Mouse (Mus musculus) neural tube, embryonic 15.5 days (tissue): ENCODE data around the gene Ubald1. TPM values are rescaled to one million over a fixed set of nuclear protein-coding genes. Genes with fewer than 3 reads are reported as not detected.

Experiments used
- ATAC-seq: fragments of 200-750 bp; cut with Nextera tagmentation; 2 replicates; pipeline ENCODE4 v1.8.0; 2017; ENCODE audit warnings: mild to moderate bottlenecking, moderate TSS enrichment, moderate library complexity; ENCODE audit not compliant: low FRiP score
- H3K27ac ChIP-seq: fragments of 300-500 bp; sonication (generic); replicated peaks from 2 replicates; pipeline ENCODE4 v1.5.1; 2015; ENCODE audit warnings: mild to moderate bottlenecking, inconsistent platforms
- H3K27me3 ChIP-seq: fragments of 300-500 bp; sonication (generic); replicated peaks from 2 replicates; pipeline ENCODE4 v1.6.1; 2015; ENCODE audit warnings: inconsistent platforms
- H3K36me3 ChIP-seq: fragments of 300-500 bp; sonication (generic); 2 replicates; pipeline ENCODE4 v1.6.1; 2015; ENCODE audit warnings: inconsistent platforms
- H3K4me1 ChIP-seq: fragments of 300-500 bp; sonication (generic); 2 replicates; pipeline ENCODE4 v1.6.1; 2015; ENCODE audit warnings: inconsistent platforms
- H3K4me2 ChIP-seq: fragments of 300-500 bp; sonication (generic); 2 replicates; pipeline ENCODE4 v1.6.1; 2015; ENCODE audit warnings: inconsistent platforms, mild to moderate bottlenecking, moderate library complexity
- H3K4me3 ChIP-seq: fragments of 300-500 bp; sonication (generic); replicated peaks from 2 replicates; pipeline ENCODE4 v1.5.1; 2015; ENCODE audit warnings: mild to moderate bottlenecking, inconsistent platforms
- H3K9ac ChIP-seq: fragments of 300-500 bp; sonication (generic); replicated peaks from 2 replicates; pipeline ENCODE4 v1.6.1; 2015; ENCODE audit warnings: mild to moderate bottlenecking, inconsistent platforms
- H3K9me3 ChIP-seq: fragments of 300-500 bp; sonication (generic); replicated peaks from 2 replicates; pipeline ENCODE4 v1.6.1; 2016; ENCODE audit warnings: inconsistent platforms
- WGBS: fragments of 180-500 bp; shearing (Covaris S2); methylation state at CpG from one replicate; pipeline ENCODE4 v1.1.7; 2015; ENCODE audit warnings: mixed read lengths; 5-methylcytosine and 5-hydroxymethylcytosine counted together
- polyA plus RNA-seq: library from polyadenylated mRNA; unstranded; fragments of >200 nt; fragmentation: Nextera tagmentation; extraction: Ambion mirVana; gene quantifications from 2 replicates; pipeline ENCODE4 v1.2.1, GENCODE M21; 2015

The Ubald1 gene
- 66.0 and 66.7 TPM in 2 replicates for polyA plus RNA-seq

DNA sequence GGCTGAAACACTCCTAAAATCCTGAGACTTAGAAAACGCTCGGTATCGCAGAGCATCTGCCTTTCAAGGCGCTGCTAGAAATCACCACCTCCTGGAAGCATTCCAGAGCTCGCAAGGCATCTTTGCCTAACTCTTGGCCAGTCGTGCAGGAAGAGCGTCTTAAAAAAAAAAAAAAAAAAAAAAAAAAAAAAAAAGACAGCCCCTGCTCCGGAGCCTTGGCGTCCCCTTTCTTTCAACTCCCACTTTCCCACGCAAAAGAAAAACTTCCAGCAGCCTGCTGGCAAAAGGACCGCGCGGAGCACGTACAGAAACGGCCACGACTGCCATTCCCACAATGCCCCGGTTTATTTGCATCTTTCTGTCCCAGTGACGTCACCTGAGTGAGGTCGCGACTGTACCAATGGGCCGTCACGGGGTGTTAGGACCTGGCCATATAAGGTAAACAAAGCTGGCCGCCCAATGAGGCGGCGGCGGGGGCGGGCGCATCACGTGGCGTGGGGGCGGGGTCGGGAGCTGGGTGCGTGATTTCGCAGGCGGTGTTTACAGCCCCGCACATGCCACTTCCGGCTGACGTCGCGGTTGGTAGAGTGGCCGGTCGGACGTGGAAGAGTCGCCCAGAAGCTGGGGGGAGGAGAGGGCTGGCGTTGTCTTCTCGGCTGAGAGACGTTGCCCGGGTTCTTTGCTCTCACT lies at the start of gene Ubald1:
Gene Ubald1, minus strand, starts transcription at position 180 of the 690 bp plus-strand sequence.
- Histone ChIP-seq H3K9me3 (no peaks in the 10 kb centered on the region), H3K9ac (peak within 1 kb of the TSS; percentile 91), H3K36me3 (peaks cover 12% of the 10 kb centered on the region; the same call in 1 of the 2 replicates), H3K27me3 (no peaks in the 10 kb centered on the region), H3K4me1 (peaks cover 54% of the 10 kb centered on the region), H3K27ac (peak within 1 kb of the TSS; percentile 99), H3K4me2 (peak within 1 kb of the TSS; percentile 83), H3K4me3 (peak within 1 kb of the TSS; percentile 89)
- WGBS: under 1% methylated on average over 48 of the region's 48 CpGs
- ATAC-seq: peak; percentile 88

DNA sequence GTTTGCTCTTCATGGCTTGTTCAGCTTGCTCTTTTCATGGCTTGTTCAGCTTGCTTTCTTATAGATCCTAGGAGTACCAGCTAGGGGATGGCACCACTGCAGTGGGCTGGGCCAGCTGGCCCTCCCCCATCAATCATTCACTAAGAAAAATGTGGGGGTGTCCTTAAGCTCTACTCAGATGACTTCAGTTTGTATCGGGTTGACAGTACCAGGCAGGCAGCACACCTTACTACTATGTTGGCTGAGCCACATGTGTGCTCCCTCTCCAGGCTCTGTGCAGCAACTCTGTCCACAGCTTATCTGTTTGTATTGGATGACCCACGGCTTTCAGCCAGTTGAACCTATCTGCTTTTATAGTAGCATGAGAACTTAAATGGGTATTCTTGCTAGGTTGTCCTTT lies 48.4 kb upstream of the Ubald1 start:
- Histone ChIP-seq H3K36me3 (peaks cover 95% of the 10 kb centered on the region), H3K9me3 (no peaks in the 10 kb centered on the region), H3K4me3 (no peak overlapping the region), H3K9ac (no peak overlapping the region), H3K27me3 (no peaks in the 10 kb centered on the region), H3K4me2 (no peak overlapping the region), H3K4me1 (no peaks in the 10 kb centered on the region), H3K27ac (no peak overlapping the region)
- ATAC-seq: no peak
- WGBS: 95% methylated on average over 2 of the region's 2 CpGs

DNA sequence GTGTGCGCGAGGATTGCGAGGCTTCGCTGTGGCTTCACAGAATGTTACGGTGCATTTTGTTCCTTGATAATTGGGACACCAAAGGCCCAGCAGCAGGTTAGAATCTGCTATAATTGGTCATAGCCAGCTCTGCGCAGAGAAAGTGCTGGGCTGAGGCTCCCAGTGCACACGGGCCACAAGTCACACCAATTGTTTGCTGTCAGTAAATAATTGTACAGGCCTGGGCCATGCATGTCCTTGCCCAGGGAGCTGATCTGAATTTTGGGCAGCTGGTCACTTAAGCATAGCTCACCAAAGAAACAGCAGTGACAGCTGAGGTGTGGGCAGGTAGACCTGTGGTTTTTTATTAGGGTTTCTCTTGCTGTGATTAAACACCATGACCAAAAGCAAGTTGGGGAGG lies 47.9 kb upstream of the Ubald1 start:
- H3K4me3 ChIP-seq: no peak overlapping the region
- no peaks in the 10 kb centered on the region for H3K9me3 ChIP-seq
- 94% methylated on average over 7 of the region's 7 CpGs for WGBS
- H3K9ac ChIP-seq: no peak overlapping the region
- no peaks in the 10 kb centered on the region for H3K4me1 ChIP-seq
- H3K36me3 ChIP-seq: peaks cover 95% of the 10 kb centered on the region
- no peak overlapping the region for H3K27ac ChIP-seq
- no peak overlapping the region for H3K4me2 ChIP-seq
- no peak for ATAC-seq
- no peaks in the 10 kb centered on the region for H3K27me3 ChIP-seq

DNA sequence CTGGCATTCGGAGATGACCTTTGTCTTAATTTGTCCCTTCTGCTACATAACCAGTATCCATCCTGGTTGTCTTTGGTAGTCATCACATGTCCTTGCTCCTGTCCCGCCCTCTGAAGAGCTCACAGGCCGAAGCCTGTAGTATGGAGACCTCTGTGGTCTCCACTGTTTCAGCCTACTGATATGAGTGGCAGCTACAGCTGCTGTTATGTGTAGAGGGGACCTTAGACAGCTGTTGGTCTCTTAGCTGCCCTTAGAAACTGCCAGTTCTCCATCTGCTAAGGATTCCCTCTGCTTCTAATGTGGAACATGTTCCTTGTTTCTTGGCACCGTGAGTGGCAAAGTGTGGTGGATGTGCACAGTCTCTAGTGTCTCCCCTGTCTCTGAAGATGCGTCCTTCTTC lies 43.9 kb upstream of the Ubald1 start:
- Histone ChIP-seq H3K4me3 (no peak overlapping the region), H3K4me2 (no peak overlapping the region), H3K4me1 (no peaks in the 10 kb centered on the region), H3K36me3 (peaks cover 82% of the 10 kb centered on the region), H3K27me3 (no peaks in the 10 kb centered on the region), H3K27ac (no peak overlapping the region), H3K9me3 (no peaks in the 10 kb centered on the region), H3K9ac (no peak overlapping the region)
- no peak for ATAC-seq
- 92% methylated on average over 5 of the region's 5 CpGs for WGBS

DNA sequence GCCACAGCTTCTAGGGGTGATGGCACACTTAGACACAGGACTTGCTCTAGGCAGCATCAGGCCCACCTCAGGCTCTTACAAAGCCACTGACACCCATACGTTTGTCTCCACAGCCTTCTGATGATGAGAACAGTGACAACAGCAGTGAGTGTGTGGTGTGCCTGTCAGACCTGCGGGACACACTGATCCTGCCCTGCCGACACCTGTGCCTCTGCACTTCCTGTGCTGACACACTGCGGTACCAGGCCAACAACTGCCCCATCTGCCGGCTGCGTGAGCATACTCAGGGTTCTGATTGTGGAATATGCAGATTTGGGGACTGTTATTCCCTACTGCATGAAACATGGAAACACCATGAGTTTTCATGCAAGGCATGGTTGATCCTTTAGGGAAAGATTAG lies 42.4 kb upstream of the Ubald1 start:
- WGBS: 97% methylated on average over 6 of the region's 6 CpGs
- ATAC-seq: no peak

DNA sequence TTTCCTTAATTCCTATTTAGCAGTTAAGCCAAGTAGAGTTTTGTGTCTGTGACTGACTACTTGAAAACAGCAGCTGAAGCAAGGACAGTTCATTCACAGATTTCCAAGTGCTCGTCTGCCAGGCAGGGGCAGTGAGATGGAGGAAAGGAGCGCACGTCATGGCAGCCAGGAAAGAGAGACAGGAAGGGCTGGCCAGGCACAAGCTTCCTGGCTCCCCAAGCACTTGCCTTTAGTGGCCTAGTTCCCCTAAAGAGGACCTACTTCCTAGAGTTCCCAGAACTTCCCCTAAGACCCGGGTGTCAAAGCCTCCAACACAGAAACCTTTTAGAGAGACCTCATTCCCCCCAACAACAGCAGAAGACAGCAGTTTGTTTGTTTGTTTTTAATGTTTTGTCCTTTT lies 40.4 kb upstream of the Ubald1 start:
- Histone ChIP-seq H3K4me1 (no peaks in the 10 kb centered on the region), H3K4me2 (no peak overlapping the region), H3K9ac (no peak overlapping the region), H3K36me3 (peaks cover 75% of the 10 kb centered on the region), H3K27me3 (no peaks in the 10 kb centered on the region), H3K9me3 (no peaks in the 10 kb centered on the region), H3K27ac (no peak overlapping the region), H3K4me3 (no peak overlapping the region)
- 87% methylated on average over 4 of the region's 4 CpGs for WGBS
- no peak for ATAC-seq

More for the DNA sequence above, 42.4 kb upstream of the Ubald1 start:
- no peaks in the 10 kb centered on the region for H3K27me3 ChIP-seq
- H3K36me3 ChIP-seq: peaks cover 80% of the 10 kb centered on the region
- H3K9me3 ChIP-seq: no peaks in the 10 kb centered on the region
- H3K4me1 ChIP-seq: no peaks in the 10 kb centered on the region
- no peak overlapping the region for H3K9ac ChIP-seq
- no peak overlapping the region for H3K27ac ChIP-seq
- no peak overlapping the region for H3K4me2 ChIP-seq
- no peak overlapping the region for H3K4me3 ChIP-seq

DNA sequence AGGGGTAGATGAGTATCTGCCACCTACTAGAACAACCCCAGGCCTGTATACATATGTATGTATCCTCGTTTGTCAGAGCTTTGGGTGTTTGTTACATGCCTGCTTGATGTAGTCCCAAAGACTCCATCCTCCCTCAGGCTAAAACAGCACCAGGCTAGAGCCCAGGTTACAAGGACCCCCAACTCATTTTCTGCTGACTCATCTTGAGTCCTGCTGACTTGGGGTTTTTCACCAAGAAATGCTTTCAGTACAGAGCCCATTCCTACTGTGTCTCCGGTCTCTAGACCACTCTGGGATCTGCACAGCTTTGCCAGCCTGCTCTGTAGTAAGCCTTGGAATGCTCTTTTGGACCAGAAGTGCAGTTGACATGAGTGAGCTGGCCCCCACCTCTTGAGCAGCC lies 36.5 kb upstream of the Ubald1 start:
- Histone ChIP-seq H3K27me3 (no peaks in the 10 kb centered on the region), H3K4me2 (no peak overlapping the region), H3K4me3 (no peak overlapping the region), H3K9ac (no peak overlapping the region), H3K36me3 (peaks cover 68% of the 10 kb centered on the region), H3K4me1 (peaks cover 7% of the 10 kb centered on the region; the same call in 1 of the 2 replicates), H3K9me3 (no peaks in the 10 kb centered on the region), H3K27ac (no peak overlapping the region)
- no peak for ATAC-seq
- 91% methylated on average over 2 of the region's 2 CpGs for WGBS

DNA sequence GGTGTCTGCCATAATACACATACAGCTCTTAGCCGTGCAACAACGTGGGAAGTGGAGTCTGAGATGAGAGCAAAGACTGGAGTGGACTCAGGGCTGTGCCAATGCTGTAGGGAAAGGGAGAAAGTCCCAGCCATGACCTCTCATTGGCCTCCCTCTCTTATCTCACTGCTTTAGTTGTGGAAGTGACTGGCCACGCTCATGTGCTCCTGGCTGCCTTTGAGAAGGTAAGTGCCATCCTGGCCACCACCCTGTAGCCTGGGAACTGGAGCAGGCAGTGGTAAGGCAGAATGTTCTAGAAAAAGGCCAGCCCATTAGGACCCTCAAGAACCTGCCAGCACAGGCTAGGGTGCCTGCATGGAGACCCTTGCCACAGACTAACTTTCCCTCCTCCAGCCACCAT lies 35.8 kb upstream of the Ubald1 start:
- H3K36me3 ChIP-seq: peaks cover 75% of the 10 kb centered on the region

DNA sequence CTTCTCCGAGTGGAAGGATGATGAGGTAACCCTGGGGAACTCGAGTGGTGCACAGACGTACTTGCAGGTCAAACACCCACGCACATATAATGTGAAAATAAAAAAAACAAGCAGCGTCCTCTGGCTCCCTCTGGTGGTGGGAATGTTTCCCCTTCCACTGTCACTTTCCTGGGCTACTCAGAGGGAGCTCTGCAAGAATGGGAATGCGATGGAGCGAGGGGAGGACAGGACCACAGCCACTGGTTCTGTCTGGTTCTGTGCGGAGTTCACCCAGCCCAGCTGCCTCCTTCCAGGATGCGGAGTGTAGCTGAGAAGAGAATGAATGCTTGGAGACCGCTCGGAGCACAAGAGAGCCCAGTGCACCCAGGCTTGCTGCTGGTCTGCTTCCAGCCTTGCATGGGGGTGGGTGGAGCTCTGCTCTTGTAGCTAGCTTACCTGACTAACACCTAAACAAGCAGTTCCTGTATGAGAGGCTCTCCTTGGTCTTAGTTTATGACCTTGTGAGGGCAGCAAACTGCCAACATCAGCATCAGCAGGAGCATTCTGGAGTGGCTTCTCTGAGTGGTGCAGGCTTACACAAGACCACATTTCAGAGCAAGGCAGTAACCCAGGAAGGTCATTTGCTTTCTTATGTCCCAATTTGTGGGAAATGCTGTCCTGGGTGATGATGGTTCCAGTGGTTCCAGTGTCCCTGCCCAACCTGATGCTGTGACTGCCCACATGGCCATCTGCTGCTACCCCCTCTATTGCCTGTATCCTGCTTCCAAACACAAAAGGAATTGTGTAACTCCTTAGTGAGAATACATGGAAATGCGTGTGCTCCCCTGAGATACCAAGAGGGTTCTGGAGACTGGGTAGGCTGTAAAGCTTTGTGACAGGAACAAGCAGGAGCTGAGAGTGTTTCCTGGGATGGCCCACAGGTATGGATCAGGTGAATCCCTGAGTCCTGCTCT lies 33.9 kb upstream of the Ubald1 start:
- peaks cover 77% of the 10 kb centered on the region for H3K36me3 ChIP-seq
- H3K27ac ChIP-seq: peak overlapping the region; percentile 51; the same call in 1 of the 2 replicates
- peak; percentile 13; the same call in 1 of the 2 replicates for ATAC-seq
- peaks cover 7% of the 10 kb centered on the region; the same call in 1 of the 2 replicates for H3K4me1 ChIP-seq
- no peaks in the 10 kb centered on the region for H3K9me3 ChIP-seq
- 38% methylated on average over 12 of the region's 12 CpGs for WGBS
- no peak overlapping the region for H3K4me3 ChIP-seq
- no peaks in the 10 kb centered on the region for H3K27me3 ChIP-seq
- no peak overlapping the region for H3K9ac ChIP-seq
- no peak overlapping the region for H3K4me2 ChIP-seq

More for the DNA sequence above, 35.8 kb upstream of the Ubald1 start:
- H3K27me3 ChIP-seq: no peaks in the 10 kb centered on the region
- no peak overlapping the region for H3K9ac ChIP-seq
- ATAC-seq: no peak
- H3K9me3 ChIP-seq: no peaks in the 10 kb centered on the region
- no peak overlapping the region for H3K4me3 ChIP-seq
- no peak overlapping the region for H3K27ac ChIP-seq
- peaks cover 7% of the 10 kb centered on the region; the same call in 1 of the 2 replicates for H3K4me1 ChIP-seq
- WGBS: 93% methylated on average over 3 of the region's 3 CpGs
- no peak overlapping the region for H3K4me2 ChIP-seq

DNA sequence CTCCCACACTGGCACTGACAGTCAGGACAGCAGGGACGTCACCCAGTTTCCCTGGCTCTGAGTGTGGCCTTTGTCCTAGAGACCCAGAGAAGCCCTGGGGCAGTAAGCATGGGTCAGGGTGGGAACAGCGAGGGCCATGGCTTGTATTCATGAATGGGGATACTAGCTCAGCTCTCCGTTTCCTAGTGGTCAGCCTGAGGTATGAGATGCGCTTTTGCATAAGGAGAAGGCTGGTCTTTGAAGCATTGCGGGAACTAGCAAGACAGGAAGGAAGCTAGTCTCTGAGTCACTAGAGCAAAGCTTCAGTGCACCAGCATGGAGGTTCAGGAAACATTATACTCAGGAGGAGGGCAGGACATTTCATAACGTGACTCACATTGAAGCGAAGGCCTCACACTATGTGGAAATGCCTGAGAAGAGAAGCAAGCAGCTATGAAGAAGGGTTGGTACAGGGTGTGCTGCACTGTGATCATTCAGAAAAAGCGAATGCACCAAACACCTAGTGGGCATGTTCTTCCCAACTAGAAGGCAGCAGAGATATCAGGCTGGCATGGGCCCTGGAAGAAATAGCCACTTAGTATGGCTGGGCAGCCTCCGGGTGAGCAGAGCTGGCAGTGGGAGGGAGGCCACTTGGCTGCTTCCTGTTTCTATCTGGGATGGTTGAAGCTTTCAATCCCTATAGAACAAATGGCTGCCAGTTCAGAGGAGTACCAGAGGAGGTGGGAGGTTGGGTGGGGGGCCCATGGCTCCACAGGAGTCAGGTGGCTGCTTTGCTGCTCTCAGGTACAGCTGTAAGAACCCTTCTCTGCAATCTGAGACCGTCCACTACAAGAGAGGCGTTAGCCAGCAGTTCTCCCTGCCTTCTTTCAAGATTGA lies 33.0 kb upstream of the Ubald1 start:
- Histone ChIP-seq H3K9ac (no peak overlapping the region), H3K4me3 (no peak overlapping the region), H3K27ac (peak overlapping the region; percentile 51), H3K36me3 (peaks cover 72% of the 10 kb centered on the region), H3K4me1 (peaks cover 7% of the 10 kb centered on the region; the same call in 1 of the 2 replicates), H3K27me3 (no peaks in the 10 kb centered on the region), H3K9me3 (no peaks in the 10 kb centered on the region), H3K4me2 (no peak overlapping the region)
- peak; percentile 55; the same call in 1 of the 2 replicates for ATAC-seq
- WGBS: 79% methylated on average over 11 of the region's 11 CpGs

DNA sequence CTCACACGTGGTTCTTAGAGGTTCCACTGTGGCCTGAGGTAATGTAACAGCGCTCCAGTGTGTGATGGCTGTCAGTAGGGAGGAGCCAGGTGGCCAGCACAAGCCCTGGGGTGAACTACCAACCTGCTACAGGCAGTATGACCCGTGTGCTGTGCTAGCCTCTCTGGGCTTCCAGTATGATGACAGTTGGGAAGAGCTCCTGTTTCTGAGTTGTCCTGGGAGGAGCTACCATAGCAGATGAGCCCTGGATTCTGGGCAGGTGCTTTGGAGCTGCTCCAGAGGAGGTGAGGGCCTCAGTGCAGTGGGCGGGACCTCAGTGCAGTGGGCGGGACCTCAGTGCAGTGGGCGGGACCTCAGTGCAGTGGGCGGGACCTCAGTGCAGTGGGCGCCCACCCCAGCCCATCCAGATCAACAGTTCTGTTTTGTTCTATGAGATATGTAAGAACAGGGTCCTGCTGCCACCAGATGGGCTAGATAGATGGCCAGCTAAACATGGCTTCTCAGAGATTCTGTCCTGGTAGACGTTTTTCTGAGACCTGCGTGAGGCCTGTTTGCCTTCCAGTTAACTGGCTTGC lies 32.0 kb upstream of the Ubald1 start:
- no peak for ATAC-seq
- Histone ChIP-seq H3K9ac (no peak overlapping the region), H3K9me3 (no peaks in the 10 kb centered on the region), H3K27ac (0 out of 2 replicates have a peak overlapping the region, but pooled peaks have one; percentile 51), H3K4me2 (no peak overlapping the region), H3K36me3 (peaks cover 73% of the 10 kb centered on the region), H3K27me3 (no peaks in the 10 kb centered on the region), H3K4me1 (peaks cover 10% of the 10 kb centered on the region; the same call in 1 of the 2 replicates), H3K4me3 (no peak overlapping the region)
- WGBS: 77% methylated on average over 10 of the region's 10 CpGs
